Mouse (Mus musculus): ENCODE results near the gene Adsl. TPM values are rescaled to one million over a fixed set of nuclear protein-coding genes. Genes with fewer than 3 reads are reported as not detected.
A peak's percentile ranks its signal among the peaks of the same experiment; 100 is the strongest.

The Adsl gene
- polyA plus RNA-seq, 1 experiment from 2014 or later, result 135 TPM

DNA sequence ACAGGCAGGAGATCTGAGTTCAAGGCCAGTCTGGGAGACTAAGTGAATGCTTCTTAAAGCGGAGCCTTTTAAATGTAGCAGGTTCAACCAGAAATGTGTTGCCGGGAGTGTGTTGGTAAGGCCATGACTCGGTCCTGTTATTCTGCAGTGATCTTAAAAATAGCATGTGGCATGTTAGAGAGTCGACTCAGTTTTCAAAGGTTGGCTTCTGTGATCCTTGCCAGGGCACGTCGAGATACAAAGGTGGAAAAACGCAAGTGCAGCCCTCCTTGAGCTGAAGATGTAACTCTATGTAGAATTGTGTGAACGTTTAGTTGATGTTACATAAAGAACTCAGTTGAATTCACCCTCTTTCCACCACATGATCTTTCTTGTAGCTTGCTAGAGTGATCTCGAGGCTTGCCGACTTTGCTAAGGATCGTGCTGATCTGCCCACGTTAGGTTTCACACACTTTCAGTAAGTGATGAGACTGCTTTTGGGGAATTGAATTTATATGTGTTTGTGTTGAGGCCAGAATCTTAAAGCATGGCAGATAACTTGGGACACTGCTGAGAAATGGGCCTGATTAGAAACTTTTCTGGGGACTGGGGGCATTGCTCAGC is 7.6 kb downstream of the Adsl start:
- ATAC-seq (ENCODE audit: low read depth), result no peak
- 93% methylated on average over 12 of the region's 12 CpGs for WGBS
- Histone ChIP-seq H3K27ac (ENCODE audit: low read length) (no peak overlapping the region), H3K4me3 (ENCODE audit: low read length) (no peak overlapping the region), H3K36me3 (ENCODE audit: control insufficient read depth, insufficient read depth, low read length) (peaks cover 40% of the 10 kb centered on the region), H3K9me3 (ENCODE audit: control insufficient read depth, low read length) (no peaks in the 10 kb centered on the region), H3K9ac (ENCODE audit: low read length) (no peak overlapping the region), H3K4me1 (replicated peaks; ENCODE audit: control insufficient read depth, insufficient read depth, low read length) (no peaks in the 10 kb centered on the region), H3K4me2 (ENCODE audit: low read depth, low read length) (no peak overlapping the region), H3K27me3 (ENCODE audit: control insufficient read depth, insufficient read depth, low read depth, low read length) (no peaks in the 10 kb centered on the region)

DNA sequence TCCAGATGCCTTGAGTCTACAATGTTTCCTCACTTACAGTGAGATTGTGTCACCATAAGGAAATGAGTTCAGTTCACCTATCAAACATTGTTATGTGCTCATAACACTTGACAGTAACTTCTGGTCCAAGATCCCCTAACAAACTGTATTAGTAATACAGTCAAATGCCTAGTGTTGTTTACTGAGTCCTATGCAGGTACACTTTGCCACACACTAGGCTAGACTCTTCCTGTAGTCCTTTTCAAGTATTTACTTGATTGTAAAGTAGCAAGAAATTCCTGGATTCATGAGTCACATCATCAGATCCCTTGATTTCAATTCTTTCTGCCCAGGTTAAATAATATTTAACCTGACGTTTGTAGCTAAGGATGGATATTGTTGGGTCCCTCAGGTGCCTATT is 21.1 kb downstream of the Adsl start:
- peaks cover 43% of the 10 kb centered on the region for H3K36me3 ChIP-seq (ENCODE audit: control insufficient read depth, insufficient read depth, low read length)
- no peaks in the 10 kb centered on the region for H3K4me1 ChIP-seq (replicated peaks; ENCODE audit: control insufficient read depth, insufficient read depth, low read length)
- no peak for ATAC-seq (ENCODE audit: low read depth)
- H3K27ac ChIP-seq (ENCODE audit: low read length), result no peak overlapping the region
- H3K4me3 ChIP-seq (ENCODE audit: low read length), result no peak overlapping the region
- H3K27me3 ChIP-seq (ENCODE audit: control insufficient read depth, insufficient read depth, low read depth, low read length), result no peaks in the 10 kb centered on the region
- H3K9ac ChIP-seq (ENCODE audit: low read length), result no peak overlapping the region
- 78% methylated on average over 1 of the region's 1 CpGs for WGBS
- H3K9me3 ChIP-seq (ENCODE audit: control insufficient read depth, low read length), result no peaks in the 10 kb centered on the region
- H3K4me2 ChIP-seq (ENCODE audit: low read depth, low read length), result no peak overlapping the region

DNA sequence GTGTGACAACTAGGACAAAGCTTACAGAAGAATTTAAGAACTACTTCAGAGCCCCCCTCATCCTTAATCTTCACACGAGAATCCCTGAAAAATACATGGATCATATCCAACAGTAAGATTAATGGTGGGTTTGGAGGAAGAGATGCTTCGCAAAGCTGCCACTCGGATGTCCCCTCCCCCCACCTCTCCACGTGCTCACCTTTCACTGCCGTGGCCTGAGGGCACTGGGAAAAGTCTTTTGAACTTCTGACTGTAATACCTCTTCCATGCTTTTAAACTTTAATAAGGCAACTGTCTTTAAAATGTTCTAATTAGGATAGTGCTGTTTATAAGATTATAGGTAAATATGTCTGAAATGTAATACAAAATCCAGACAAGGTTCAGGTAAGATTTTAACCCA is 26.0 kb downstream of the Adsl start:
- Histone ChIP-seq H3K9me3 (ENCODE audit: control insufficient read depth, low read length) (no peaks in the 10 kb centered on the region), H3K9ac (ENCODE audit: low read length) (no peak overlapping the region), H3K4me2 (ENCODE audit: low read depth, low read length) (no peak overlapping the region), H3K4me1 (replicated peaks; ENCODE audit: control insufficient read depth, insufficient read depth, low read length) (peaks cover 12% of the 10 kb centered on the region), H3K27ac (ENCODE audit: low read length) (no peak overlapping the region), H3K36me3 (ENCODE audit: control insufficient read depth, insufficient read depth, low read length) (peaks cover 4% of the 10 kb centered on the region), H3K27me3 (ENCODE audit: control insufficient read depth, insufficient read depth, low read depth, low read length) (no peaks in the 10 kb centered on the region), H3K4me3 (ENCODE audit: low read length) (no peak overlapping the region)
- WGBS, result 15% methylated on average over 5 of the region's 5 CpGs
- ATAC-seq (ENCODE audit: low read depth), result no peak

DNA sequence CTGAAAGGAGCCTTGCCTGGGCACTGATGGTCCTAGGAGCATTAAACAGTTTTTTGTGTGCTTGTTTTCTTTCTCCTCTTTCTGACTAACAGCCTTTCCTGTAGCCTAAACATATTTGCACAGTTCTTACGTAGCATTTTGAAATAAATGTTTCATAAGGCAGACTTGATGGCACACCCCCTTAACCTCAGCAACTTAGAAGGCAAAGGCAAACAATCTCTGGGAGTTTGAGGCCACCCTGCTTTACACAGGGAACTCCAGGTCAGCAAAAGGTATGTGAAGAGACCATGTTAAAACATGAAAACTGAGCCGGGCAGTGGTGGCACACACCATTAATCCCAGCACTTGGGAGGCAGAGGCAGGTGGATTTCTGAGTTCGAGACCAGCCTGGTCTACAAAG is 27.4 kb downstream of the Adsl start:
- H3K27me3 ChIP-seq (ENCODE audit: control insufficient read depth, insufficient read depth, low read depth, low read length), result no peaks in the 10 kb centered on the region
- no peak overlapping the region for H3K4me2 ChIP-seq (ENCODE audit: low read depth, low read length)
- no peaks in the 10 kb centered on the region; the same call in 1 of the 2 replicates for H3K36me3 ChIP-seq (ENCODE audit: control insufficient read depth, insufficient read depth, low read length)
- peak overlapping the region; percentile 43; the same call in 1 of the 2 replicates for H3K27ac ChIP-seq (ENCODE audit: low read length)
- no peak for ATAC-seq (ENCODE audit: low read depth)
- no peak overlapping the region for H3K4me3 ChIP-seq (ENCODE audit: low read length)
- WGBS, result 64% methylated on average over 3 of the region's 3 CpGs
- H3K9me3 ChIP-seq (ENCODE audit: control insufficient read depth, low read length), result no peaks in the 10 kb centered on the region
- H3K9ac ChIP-seq (ENCODE audit: low read length), result no peak overlapping the region
- H3K4me1 ChIP-seq (replicated peaks; ENCODE audit: control insufficient read depth, insufficient read depth, low read length), result peaks cover 20% of the 10 kb centered on the region

DNA sequence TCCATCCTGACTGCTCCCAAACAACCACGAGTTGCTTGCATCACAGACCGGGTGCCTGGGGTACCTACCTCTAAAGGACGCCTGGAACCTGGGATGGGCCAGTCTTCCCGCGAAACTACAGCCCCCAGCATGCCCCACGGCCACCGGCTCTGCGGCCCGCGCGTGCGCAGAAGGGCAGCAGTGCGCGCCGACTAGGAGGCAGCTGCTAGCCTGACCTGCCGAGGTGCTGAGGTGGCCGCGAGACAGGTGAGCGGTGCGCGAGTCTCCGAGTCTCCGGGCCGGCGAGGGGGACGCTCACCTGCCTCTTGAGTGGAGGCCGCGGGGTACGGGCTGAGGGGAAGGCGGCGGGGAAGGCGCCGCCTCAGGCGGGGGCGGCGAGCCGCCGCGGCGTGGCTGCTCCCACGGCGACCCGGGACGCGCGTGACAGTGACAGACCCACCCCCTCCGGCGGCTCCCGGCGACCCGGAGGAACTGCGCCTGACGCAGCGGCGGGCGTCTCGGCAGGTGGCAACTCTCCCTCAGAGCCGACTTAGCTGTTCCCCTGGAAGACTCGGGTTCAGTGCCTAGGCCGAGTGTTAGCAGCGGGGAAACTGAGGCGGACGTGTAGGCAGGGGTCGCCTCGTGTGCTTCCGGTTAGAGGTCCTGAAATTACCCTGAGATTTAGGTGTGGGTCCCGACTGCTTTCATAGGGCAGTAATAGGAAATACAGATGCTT is 29.5 kb downstream of the Adsl start, which contains the start of gene Sgsm3:
TSS of gene Sgsm3 (plus strand) at position 146 of the 715 bp plus-strand sequence.
- WGBS, result under 1% methylated on average over 67 of the region's 67 CpGs
- Histone ChIP-seq H3K9me3 (ENCODE audit: control insufficient read depth, low read length) (no peaks in the 10 kb centered on the region), H3K4me1 (replicated peaks; ENCODE audit: control insufficient read depth, insufficient read depth, low read length) (peaks cover 20% of the 10 kb centered on the region), H3K4me3 (ENCODE audit: low read length) (peak within 1 kb of the TSS; percentile 74), H3K9ac (ENCODE audit: low read length) (peak within 1 kb of the TSS; percentile 78), H3K4me2 (ENCODE audit: low read depth, low read length) (peak within 1 kb of the TSS; percentile 80), H3K36me3 (ENCODE audit: control insufficient read depth, insufficient read depth, low read length) (no peaks in the 10 kb centered on the region), H3K27ac (ENCODE audit: low read length) (no peak within 1 kb of the TSS), H3K27me3 (ENCODE audit: control insufficient read depth, insufficient read depth, low read depth, low read length) (no peaks in the 10 kb centered on the region)
- peak; percentile 88 for ATAC-seq (ENCODE audit: low read depth)

DNA sequence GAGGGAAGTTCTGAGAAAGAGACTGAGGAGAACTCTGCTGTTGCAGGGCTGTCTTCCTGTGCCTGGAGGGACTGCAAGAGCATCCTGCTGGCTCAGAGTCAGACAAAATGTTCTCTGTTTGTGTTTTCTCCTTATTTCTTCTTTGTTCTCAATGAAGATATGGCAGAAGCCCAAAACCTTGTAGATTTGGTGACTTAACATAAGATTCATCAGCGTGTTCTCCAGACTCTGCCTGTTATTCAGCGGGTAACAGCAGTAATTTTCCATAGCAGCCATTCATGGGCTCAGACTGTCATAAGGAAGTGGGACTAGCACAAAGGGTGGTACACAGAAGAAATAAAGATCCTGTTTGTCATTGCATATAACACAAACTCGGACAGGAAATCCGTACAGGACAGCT is 31.3 kb downstream of the Adsl start:
- Histone ChIP-seq H3K9me3 (ENCODE audit: control insufficient read depth, low read length) (no peaks in the 10 kb centered on the region), H3K4me3 (ENCODE audit: low read length) (no peak overlapping the region), H3K9ac (ENCODE audit: low read length) (no peak overlapping the region), H3K27ac (ENCODE audit: low read length) (peak overlapping the region; percentile 74), H3K4me1 (replicated peaks; ENCODE audit: control insufficient read depth, insufficient read depth, low read length) (peaks cover 20% of the 10 kb centered on the region), H3K27me3 (ENCODE audit: control insufficient read depth, insufficient read depth, low read depth, low read length) (no peaks in the 10 kb centered on the region), H3K4me2 (ENCODE audit: low read depth, low read length) (peak overlapping the region; percentile 24; the same call in 1 of the 2 replicates), H3K36me3 (ENCODE audit: control insufficient read depth, insufficient read depth, low read length) (no peaks in the 10 kb centered on the region)
- WGBS, result 39% methylated on average over 4 of the region's 4 CpGs
- ATAC-seq (ENCODE audit: low read depth), result peak; percentile 53; the same call in 1 of the 2 replicates

DNA sequence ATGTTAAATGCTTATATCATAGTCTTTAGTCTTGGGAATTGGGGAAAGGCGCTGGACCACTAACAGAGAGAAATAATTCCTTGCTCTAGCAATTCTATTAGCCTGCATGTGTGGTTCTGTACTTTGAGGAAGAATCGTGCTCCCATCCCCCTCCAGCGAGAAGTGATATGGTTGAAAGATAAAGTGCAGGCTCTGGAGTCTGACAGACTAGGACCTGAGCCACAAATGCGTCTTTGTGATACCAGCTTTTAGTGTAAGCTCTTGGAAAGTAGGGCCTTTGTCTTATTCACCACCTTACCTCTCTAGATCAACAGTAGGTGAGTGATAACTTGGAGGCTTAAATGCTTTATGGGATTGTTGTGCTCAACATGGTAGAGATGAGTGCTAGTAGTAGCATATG is 32.9 kb downstream of the Adsl start:
- H3K4me1 ChIP-seq (replicated peaks; ENCODE audit: control insufficient read depth, insufficient read depth, low read length), result peaks cover 17% of the 10 kb centered on the region
- H3K4me2 ChIP-seq (ENCODE audit: low read depth, low read length), result no peak overlapping the region
- no peak overlapping the region for H3K9ac ChIP-seq (ENCODE audit: low read length)
- 82% methylated on average over 4 of the region's 4 CpGs for WGBS
- no peaks in the 10 kb centered on the region for H3K9me3 ChIP-seq (ENCODE audit: control insufficient read depth, low read length)
- no peak overlapping the region for H3K27ac ChIP-seq (ENCODE audit: low read length)
- H3K27me3 ChIP-seq (ENCODE audit: control insufficient read depth, insufficient read depth, low read depth, low read length), result no peaks in the 10 kb centered on the region
- ATAC-seq (ENCODE audit: low read depth), result no peak
- no peak overlapping the region for H3K4me3 ChIP-seq (ENCODE audit: low read length)
- no peaks in the 10 kb centered on the region for H3K36me3 ChIP-seq (ENCODE audit: control insufficient read depth, insufficient read depth, low read length)

DNA sequence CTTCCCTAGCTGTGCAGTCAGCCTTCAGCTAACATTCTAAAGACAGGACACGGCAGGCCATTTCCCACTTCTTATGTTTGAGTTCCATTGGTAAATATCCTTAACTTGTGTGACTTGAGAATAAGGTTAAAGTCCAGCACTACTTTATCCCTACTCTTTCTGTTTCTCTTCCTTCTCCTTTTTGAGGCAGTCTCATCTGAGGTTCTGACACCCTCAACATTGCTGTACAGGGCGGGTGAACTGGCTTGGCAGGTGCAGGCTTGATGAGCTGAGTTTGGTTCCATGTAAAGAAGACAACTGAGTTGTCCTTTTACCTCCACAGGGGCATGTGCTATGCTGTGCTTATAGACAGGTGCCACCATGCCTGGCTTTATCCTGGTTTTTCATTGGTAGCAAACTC is 35.0 kb downstream of the Adsl start:
- ATAC-seq (ENCODE audit: low read depth), result no peak
- WGBS, result 65% methylated on average over 2 of the region's 2 CpGs
- Histone ChIP-seq H3K36me3 (ENCODE audit: control insufficient read depth, insufficient read depth, low read length) (no peaks in the 10 kb centered on the region), H3K4me3 (ENCODE audit: low read length) (no peak overlapping the region), H3K9ac (ENCODE audit: low read length) (no peak overlapping the region), H3K27ac (ENCODE audit: low read length) (no peak overlapping the region), H3K9me3 (ENCODE audit: control insufficient read depth, low read length) (no peaks in the 10 kb centered on the region), H3K27me3 (ENCODE audit: control insufficient read depth, insufficient read depth, low read depth, low read length) (no peaks in the 10 kb centered on the region), H3K4me2 (ENCODE audit: low read depth, low read length) (no peak overlapping the region), H3K4me1 (replicated peaks; ENCODE audit: control insufficient read depth, insufficient read depth, low read length) (peaks cover 17% of the 10 kb centered on the region)

DNA sequence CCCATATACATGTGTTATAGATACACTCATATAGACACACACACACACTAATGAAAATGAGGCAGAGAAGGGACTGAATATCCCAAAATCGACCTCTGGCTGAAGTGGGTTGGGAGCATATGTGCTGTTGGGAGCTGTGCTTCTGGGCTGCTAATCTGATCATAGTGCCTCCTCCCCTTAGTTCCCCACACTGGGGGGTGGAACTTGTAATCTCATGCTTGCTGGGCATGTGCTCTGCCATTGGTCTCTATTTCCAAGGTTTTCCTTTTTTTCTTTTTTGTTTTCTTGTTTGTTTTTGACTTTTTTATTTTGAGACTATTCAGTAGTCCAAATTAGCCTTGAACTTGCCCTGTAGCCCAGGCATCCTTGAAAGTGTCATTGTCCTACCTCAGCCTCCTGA is 40.0 kb downstream of the Adsl start:
- no peak for ATAC-seq (ENCODE audit: low read depth)
- Histone ChIP-seq H3K4me2 (ENCODE audit: low read depth, low read length) (no peak overlapping the region), H3K36me3 (ENCODE audit: control insufficient read depth, insufficient read depth, low read length) (no peaks in the 10 kb centered on the region), H3K27me3 (ENCODE audit: control insufficient read depth, insufficient read depth, low read depth, low read length) (no peaks in the 10 kb centered on the region), H3K4me3 (ENCODE audit: low read length) (no peak overlapping the region), H3K9me3 (ENCODE audit: control insufficient read depth, low read length) (no peaks in the 10 kb centered on the region), H3K27ac (ENCODE audit: low read length) (no peak overlapping the region), H3K9ac (ENCODE audit: low read length) (no peak overlapping the region), H3K4me1 (replicated peaks; ENCODE audit: control insufficient read depth, insufficient read depth, low read length) (peaks cover 2% of the 10 kb centered on the region; the same call in 1 of the 2 replicates)
- WGBS, result 25% methylated on average over 1 of the region's 1 CpGs

All from lung, embryonic 16.5 days (tissue).